Mouse (Mus musculus) kidney, postnatal 36 days (tissue): ENCODE measurements around the gene Prdm16.

ENCODE experiments used
- DNase-seq, 2 experiments: peaks; one replicate each; pipeline ENCODE4 v3.0.0; 2021 to 2022; ENCODE audit warnings: mixed read lengths in 2 of 2

Prdm16 gene

GRCm38 (mm10) chr4:154328836-154329235 is 307.8 kb downstream of the Prdm16 start:
- peak; percentile 59 to 81 for DNase-seq

GRCm38 (mm10) chr4:154328431-154328830 is 308.2 kb downstream of the Prdm16 start:
- DNase-seq = no peak

- no peak for DNase-seq
Observed at GRCm38 (mm10) chr4:154325410-154325809, 311.3 kb downstream of the Prdm16 start.

- DNase-seq = no peak
Observed at GRCm38 (mm10) chr4:154313622-154313967, 323.1 kb downstream of the Prdm16 start.

- no peak for DNase-seq
Observed at GRCm38 (mm10) chr4:154312935-154313621, 323.6 kb downstream of the Prdm16 start.

GRCm38 (mm10) chr4:154312143-154312812 is 324.4 kb downstream of the Prdm16 start:
- no peak for DNase-seq

- no peak for DNase-seq
Observed at GRCm38 (mm10) chr4:154310576-154311262, 326.0 kb downstream of the Prdm16 start.

- DNase-seq = no peak
Observed at GRCm38 (mm10) chr4:154309131-154309530, 327.5 kb downstream of the Prdm16 start.

- peak; percentile 64 to 66 for DNase-seq
Observed at GRCm38 (mm10) chr4:154301466-154301881, 335.2 kb downstream of the Prdm16 start, which contains the start of gene Arhgef16. Gene Arhgef16 (minus strand): TSS chr4:154301676.

- DNase-seq = peak; percentile 89 to 91
Observed at GRCm38 (mm10) chr4:154299541-154300271, 337.0 kb downstream of the Prdm16 start.

GRCm38 (mm10) chr4:154297761-154298160 is 338.9 kb downstream of the Prdm16 start:
- DNase-seq = peak; percentile 80 to 92

- DNase-seq = peak; percentile 89 to 91
Observed at GRCm38 (mm10) chr4:154294262-154294731, 342.4 kb downstream of the Prdm16 start.

- peak; percentile 41 to 44 for DNase-seq
Observed at GRCm38 (mm10) chr4:154293735-154294201, 342.9 kb downstream of the Prdm16 start.

GRCm38 (mm10) chr4:154283671-154284070 is 353.0 kb downstream of the Prdm16 start:
- no peak for DNase-seq

- peak in 1 of 2 experiments; percentile 21 for DNase-seq
Observed at GRCm38 (mm10) chr4:154279481-154279880, 357.2 kb downstream of the Prdm16 start.

GRCm38 (mm10) chr4:154273000-154273399 is 363.7 kb downstream of the Prdm16 start:
- peak; percentile 65 to 76 for DNase-seq

- DNase-seq = peak; percentile 28 to 50
Observed at GRCm38 (mm10) chr4:154269520-154269919, 367.2 kb downstream of the Prdm16 start.

- no peak for DNase-seq
Observed at GRCm38 (mm10) chr4:154267511-154267910, 369.2 kb downstream of the Prdm16 start.
